Mouse (Mus musculus): ENCODE measurements around the gene Srcap. TPM values are rescaled to one million over a fixed set of nuclear protein-coding genes. Genes with fewer than 3 reads are reported as not detected.

Srcap gene
- polyA plus RNA-seq, 1 experiment from 2014 or later: 46.6 TPM

DNA sequence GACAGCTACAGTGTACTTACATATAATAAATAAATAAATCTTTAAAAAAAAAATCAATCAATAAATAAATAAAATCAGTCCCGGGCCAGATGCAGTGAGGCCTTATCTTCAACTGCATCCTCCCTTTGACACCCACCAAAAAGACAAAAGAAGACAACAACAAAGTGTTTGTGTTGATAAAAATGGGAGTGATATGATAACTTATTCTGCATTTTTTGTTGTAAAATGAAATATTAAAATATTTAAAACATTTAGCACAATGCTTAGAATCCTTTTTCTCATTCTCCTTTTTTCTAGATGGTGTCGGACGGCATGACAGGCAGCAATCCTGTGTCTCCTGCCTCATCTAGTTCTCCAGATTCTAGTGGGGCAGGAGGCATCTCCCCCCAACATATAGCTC, 7.5 kb downstream of the Srcap start, which contains the start of gene Gm42715:
Gene Gm42715 (plus strand): TSS at position 301 of the 400 bp plus-strand sequence.
- no peak for ATAC-seq (replicated peaks; ENCODE audit: insufficient number of reproducible peaks, low FRiP score, low TSS enrichment)
- Histone ChIP-seq H3K9ac (ENCODE audit: low read depth, low read length) (no peak within 1 kb of the TSS), H3K27me3 (ENCODE audit: control insufficient read depth, insufficient read depth, low read length) (no peaks in the 10 kb centered on the region), H3K4me3 (ENCODE audit: low read depth, low read length) (no peak within 1 kb of the TSS), H3K36me3 (ENCODE audit: control insufficient read depth, insufficient read depth, low read length) (peaks cover 47% of the 10 kb centered on the region), H3K4me1 (ENCODE audit: control insufficient read depth, insufficient read depth, low read length) (no peaks in the 10 kb centered on the region), H3K9me3 (replicated peaks; ENCODE audit: control insufficient read depth, low read length) (no peaks in the 10 kb centered on the region), H3K27ac (ENCODE audit: low read depth, low read length) (no peak within 1 kb of the TSS), H3K4me2 (no peak within 1 kb of the TSS)
- WGBS (ENCODE audit: insufficient replicate concordance): 93% methylated on average over 3 of the region's 3 CpGs

DNA sequence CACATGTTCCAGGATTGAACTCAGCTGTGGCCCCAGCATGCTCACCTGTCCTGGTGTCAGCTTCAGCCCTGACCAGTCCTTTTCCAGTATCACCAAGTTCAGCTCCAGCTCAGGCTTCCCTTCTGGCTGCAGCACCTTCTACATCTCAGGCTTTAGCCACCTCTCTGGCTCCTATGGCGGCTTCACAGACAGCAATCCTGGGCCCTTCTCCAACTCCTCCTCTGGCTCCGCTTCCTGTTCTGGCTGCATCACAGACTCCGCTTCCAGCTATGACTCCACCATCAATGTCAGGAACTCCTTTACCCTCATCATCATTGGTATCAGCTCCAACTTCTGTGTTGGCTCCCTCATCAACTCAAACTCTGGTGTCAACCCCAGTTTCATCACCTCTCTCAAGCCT, 29.9 kb downstream of the Srcap start:
- WGBS (ENCODE audit: insufficient replicate concordance): 99% methylated on average over 3 of the region's 3 CpGs
- Histone ChIP-seq H3K9ac (ENCODE audit: low read depth, low read length) (no peak overlapping the region), H3K36me3 (ENCODE audit: control insufficient read depth, insufficient read depth, low read length) (peaks cover 64% of the 10 kb centered on the region), H3K4me2 (no peak overlapping the region), H3K27me3 (ENCODE audit: control insufficient read depth, insufficient read depth, low read length) (no peaks in the 10 kb centered on the region), H3K9me3 (replicated peaks; ENCODE audit: control insufficient read depth, low read length) (no peaks in the 10 kb centered on the region), H3K4me1 (ENCODE audit: control insufficient read depth, insufficient read depth, low read length) (no peaks in the 10 kb centered on the region), H3K4me3 (ENCODE audit: low read depth, low read length) (no peak overlapping the region), H3K27ac (ENCODE audit: low read depth, low read length) (no peak overlapping the region)
- ATAC-seq (replicated peaks; ENCODE audit: insufficient number of reproducible peaks, low FRiP score, low TSS enrichment): no peak

DNA sequence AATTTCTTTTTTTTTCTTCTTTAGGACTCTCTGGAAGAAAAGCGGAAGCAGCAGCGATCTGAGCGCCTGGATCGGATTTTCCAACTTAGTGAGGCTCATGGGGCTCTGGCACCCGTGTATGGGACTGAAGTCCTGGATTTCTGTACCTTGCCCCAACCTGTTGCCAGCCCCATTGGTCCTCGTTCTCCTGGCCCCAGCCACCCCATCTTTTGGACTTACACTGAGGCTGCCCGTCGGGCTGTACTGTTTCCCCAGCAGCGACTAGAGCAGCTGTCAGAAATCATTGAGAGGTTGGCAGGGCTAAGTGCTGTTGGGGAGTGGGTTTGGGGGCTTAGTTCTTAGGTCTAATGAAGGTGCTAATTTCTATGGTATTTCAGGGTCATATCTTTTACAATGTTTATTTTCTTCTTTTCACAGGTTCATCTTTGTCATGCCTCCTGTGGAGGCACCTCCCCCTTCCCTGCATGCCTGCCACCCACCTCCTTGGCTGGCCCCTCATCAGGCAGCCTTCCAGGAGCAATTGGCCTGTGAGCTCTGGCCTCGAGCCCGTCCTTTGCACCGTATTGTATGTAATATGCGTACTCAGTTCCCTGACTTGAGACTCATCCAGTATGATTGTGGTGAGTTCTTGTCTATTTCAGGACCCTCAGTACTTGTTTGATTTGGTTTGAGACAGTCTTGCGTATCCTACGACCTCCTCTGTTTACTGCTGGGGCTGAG, 37.5 kb downstream of the Srcap start:
- peaks cover 46% of the 10 kb centered on the region for H3K36me3 ChIP-seq (ENCODE audit: control insufficient read depth, insufficient read depth, low read length)
- no peak overlapping the region for H3K4me3 ChIP-seq (ENCODE audit: low read depth, low read length)
- H3K4me1 ChIP-seq (ENCODE audit: control insufficient read depth, insufficient read depth, low read length): no peaks in the 10 kb centered on the region
- 92% methylated on average over 15 of the region's 15 CpGs for WGBS (ENCODE audit: insufficient replicate concordance)
- H3K4me2 ChIP-seq: no peak overlapping the region
- no peaks in the 10 kb centered on the region for H3K27me3 ChIP-seq (ENCODE audit: control insufficient read depth, insufficient read depth, low read length)
- no peak overlapping the region for H3K27ac ChIP-seq (ENCODE audit: low read depth, low read length)
- no peak for ATAC-seq (replicated peaks; ENCODE audit: insufficient number of reproducible peaks, low FRiP score, low TSS enrichment)
- H3K9me3 ChIP-seq (replicated peaks; ENCODE audit: control insufficient read depth, low read length): no peaks in the 10 kb centered on the region
- no peak overlapping the region for H3K9ac ChIP-seq (ENCODE audit: low read depth, low read length)

DNA sequence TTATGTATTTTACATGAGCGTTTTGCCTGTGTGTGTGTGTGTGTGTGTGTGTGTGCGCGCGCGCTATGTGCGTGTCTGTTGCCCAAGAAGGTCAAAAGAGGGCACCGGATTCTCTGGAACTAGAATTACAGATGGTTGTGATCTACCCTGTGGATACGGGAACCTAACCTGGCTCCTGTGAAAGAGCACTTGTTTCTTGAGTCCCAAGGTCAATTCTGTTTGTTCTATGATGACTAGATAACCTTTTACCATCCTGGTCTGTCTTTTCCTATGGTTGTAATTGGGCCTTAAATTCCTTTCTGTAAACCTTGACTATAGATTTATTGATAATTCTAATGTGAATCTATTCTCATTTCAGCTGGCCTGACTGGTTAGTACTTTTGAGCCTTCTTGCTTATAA, 39.8 kb downstream of the Srcap start:
- H3K36me3 ChIP-seq (ENCODE audit: control insufficient read depth, insufficient read depth, low read length): peaks cover 48% of the 10 kb centered on the region
- no peaks in the 10 kb centered on the region for H3K27me3 ChIP-seq (ENCODE audit: control insufficient read depth, insufficient read depth, low read length)
- H3K4me1 ChIP-seq (ENCODE audit: control insufficient read depth, insufficient read depth, low read length): no peaks in the 10 kb centered on the region
- H3K9me3 ChIP-seq (replicated peaks; ENCODE audit: control insufficient read depth, low read length): no peaks in the 10 kb centered on the region
- no peak overlapping the region for H3K4me3 ChIP-seq (ENCODE audit: low read depth, low read length)
- H3K27ac ChIP-seq (ENCODE audit: low read depth, low read length): no peak overlapping the region
- no peak for ATAC-seq (replicated peaks; ENCODE audit: insufficient number of reproducible peaks, low FRiP score, low TSS enrichment)
- H3K4me2 ChIP-seq: no peak overlapping the region
- H3K9ac ChIP-seq (ENCODE audit: low read depth, low read length): no peak overlapping the region
- 98% methylated on average over 8 of the region's 8 CpGs for WGBS (ENCODE audit: insufficient replicate concordance)

DNA sequence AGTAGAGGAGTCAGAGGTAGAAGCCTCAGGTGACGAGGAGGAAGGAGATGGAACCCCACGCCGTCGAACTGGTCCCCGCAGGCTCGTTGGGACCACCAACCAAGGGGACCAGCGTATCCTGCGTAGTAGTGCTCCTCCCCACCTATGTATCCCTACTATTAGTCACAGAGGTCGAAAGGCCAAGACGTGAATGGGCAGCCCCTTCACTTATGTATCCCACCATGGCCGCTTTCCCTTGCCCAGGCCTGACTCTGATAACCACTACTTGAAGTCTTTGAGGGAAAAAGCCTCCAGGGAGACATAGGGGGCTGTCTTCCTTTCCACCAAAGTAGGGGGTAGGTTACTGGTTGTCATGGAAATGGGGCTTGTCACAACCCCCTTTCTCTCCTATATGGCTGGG, 48.8 kb downstream of the Srcap start:
- H3K9me3 ChIP-seq (replicated peaks; ENCODE audit: control insufficient read depth, low read length): no peaks in the 10 kb centered on the region
- no peak overlapping the region for H3K27ac ChIP-seq (ENCODE audit: low read depth, low read length)
- no peak for ATAC-seq (replicated peaks; ENCODE audit: insufficient number of reproducible peaks, low FRiP score, low TSS enrichment)
- H3K4me3 ChIP-seq (ENCODE audit: low read depth, low read length): no peak overlapping the region
- H3K36me3 ChIP-seq (ENCODE audit: control insufficient read depth, insufficient read depth, low read length): peaks cover 42% of the 10 kb centered on the region
- no peak overlapping the region for H3K4me2 ChIP-seq
- no peaks in the 10 kb centered on the region for H3K4me1 ChIP-seq (ENCODE audit: control insufficient read depth, insufficient read depth, low read length)
- WGBS (ENCODE audit: insufficient replicate concordance): 98% methylated on average over 11 of the region's 11 CpGs
- no peak overlapping the region for H3K9ac ChIP-seq (ENCODE audit: low read depth, low read length)
- no peaks in the 10 kb centered on the region for H3K27me3 ChIP-seq (ENCODE audit: control insufficient read depth, insufficient read depth, low read length)

DNA sequence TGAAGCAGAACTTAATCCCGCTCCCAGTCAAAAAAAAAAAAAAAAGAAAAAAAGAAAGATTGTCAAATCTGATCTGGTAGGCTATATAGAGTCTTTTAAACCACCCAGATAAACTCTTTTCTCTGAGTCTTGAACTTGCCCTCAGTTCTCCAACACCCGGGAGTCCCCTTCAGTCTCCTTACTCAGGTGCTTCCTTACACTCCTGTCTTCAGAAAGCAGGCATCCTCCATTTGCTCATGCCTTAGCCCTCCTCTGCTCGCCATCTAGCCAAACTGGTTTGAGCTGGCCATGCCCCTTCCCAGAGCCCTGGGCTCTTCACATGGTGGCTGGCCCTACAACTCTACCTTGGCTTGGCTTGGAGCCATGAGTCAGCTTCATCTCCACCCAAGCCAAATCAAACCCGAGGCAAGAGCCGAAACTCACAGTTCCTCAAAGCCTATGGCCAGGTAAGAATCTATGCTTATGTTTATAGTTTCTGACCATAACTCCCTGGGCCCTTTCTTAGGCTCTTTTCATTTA, 49.6 kb downstream of the Srcap start, which contains the start of gene Tmem265:
Gene Tmem265 (plus strand): TSS at position 51 of the 519 bp plus-strand sequence.
- no peak within 1 kb of the TSS for H3K27ac ChIP-seq (ENCODE audit: low read depth, low read length)
- no peak within 1 kb of the TSS for H3K9ac ChIP-seq (ENCODE audit: low read depth, low read length)
- H3K27me3 ChIP-seq (ENCODE audit: control insufficient read depth, insufficient read depth, low read length): no peaks in the 10 kb centered on the region
- 92% methylated on average over 5 of the region's 5 CpGs for WGBS (ENCODE audit: insufficient replicate concordance)
- peaks cover 37% of the 10 kb centered on the region for H3K36me3 ChIP-seq (ENCODE audit: control insufficient read depth, insufficient read depth, low read length)
- ATAC-seq (replicated peaks; ENCODE audit: insufficient number of reproducible peaks, low FRiP score, low TSS enrichment): no peak
- no peak within 1 kb of the TSS for H3K4me3 ChIP-seq (ENCODE audit: low read depth, low read length)
- no peaks in the 10 kb centered on the region for H3K9me3 ChIP-seq (replicated peaks; ENCODE audit: control insufficient read depth, low read length)
- H3K4me2 ChIP-seq: no peak within 1 kb of the TSS
- H3K4me1 ChIP-seq (ENCODE audit: control insufficient read depth, insufficient read depth, low read length): no peaks in the 10 kb centered on the region

DNA sequence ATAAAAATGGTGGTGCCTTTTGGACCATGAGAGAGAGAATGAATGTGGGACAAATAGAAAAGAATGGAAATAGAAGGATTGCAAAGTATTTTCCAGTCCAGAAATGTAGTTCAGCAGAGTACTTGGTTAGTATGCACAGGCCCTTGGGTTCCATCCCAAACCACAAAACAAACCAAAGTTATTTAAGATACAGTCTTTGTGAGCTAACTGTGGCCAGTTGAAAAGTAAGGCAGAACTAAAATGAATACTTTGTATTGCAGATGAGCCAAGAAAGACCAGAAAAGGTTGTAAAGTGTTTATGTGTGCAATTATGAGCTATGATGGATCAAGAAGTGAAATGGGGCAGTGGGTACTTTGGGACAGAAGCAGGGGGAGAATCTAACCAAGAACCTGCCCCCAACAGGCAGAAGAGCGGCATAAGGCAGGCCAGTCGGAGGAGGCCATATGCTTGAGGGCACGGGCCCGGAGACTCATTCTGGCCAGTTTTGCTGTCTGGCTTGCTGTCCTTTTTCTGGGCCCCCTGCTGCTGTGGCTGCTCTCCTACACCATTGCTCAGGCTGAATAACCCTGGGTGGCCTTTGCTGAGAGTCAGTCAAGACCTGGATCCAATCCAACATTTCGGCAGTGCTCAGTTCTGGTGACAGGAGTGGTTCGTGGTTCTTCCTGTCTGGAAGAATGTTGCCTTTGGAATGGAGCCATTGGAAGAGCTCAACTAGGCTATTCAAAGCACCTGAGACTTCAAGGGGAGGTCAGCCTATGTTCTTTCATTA, 52.8 kb downstream of the Srcap start:
- Histone ChIP-seq H3K36me3 (ENCODE audit: control insufficient read depth, insufficient read depth, low read length) (peaks cover 15% of the 10 kb centered on the region), H3K9me3 (replicated peaks; ENCODE audit: control insufficient read depth, low read length) (no peaks in the 10 kb centered on the region), H3K4me3 (ENCODE audit: low read depth, low read length) (no peak overlapping the region), H3K4me1 (ENCODE audit: control insufficient read depth, insufficient read depth, low read length) (no peaks in the 10 kb centered on the region), H3K27me3 (ENCODE audit: control insufficient read depth, insufficient read depth, low read length) (no peaks in the 10 kb centered on the region), H3K4me2 (no peak overlapping the region), H3K9ac (ENCODE audit: low read depth, low read length) (no peak overlapping the region), H3K27ac (ENCODE audit: low read depth, low read length) (no peak overlapping the region)
- WGBS (ENCODE audit: insufficient replicate concordance): 65% methylated on average over 6 of the region's 6 CpGs
- no peak; the same call in 1 of the 2 replicates for ATAC-seq (replicated peaks; ENCODE audit: insufficient number of reproducible peaks, low FRiP score, low TSS enrichment)

DNA sequence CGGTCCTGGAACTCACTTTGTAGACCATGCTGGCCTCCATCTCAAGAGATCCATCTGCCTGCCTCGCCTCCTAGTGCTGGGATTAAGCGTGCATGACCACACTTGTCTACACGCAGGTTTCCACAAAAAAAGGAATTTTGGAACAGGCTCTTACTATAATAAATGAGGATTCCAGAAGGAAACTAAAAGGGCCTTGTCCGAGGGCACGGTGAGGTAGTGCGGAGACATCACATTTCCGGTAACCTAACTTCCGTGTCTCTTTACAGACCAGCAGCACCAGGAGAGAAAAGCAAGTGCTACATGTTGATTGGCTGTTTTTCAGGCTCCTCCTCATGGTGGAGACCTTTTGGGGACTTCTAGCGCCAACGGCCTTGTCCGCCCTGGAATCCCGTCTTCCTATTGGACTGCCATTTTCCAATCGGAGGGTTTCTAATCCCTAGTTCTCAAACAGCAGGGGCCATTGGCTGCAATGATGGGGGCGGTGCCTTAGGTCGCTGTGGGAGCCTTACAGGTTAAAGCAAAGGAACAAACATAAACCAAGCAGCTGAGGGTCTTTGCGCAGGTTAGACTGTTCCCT, 61.2 kb downstream of the Srcap start, which contains the start of gene Phkg2:
Gene Phkg2 (plus strand): TSS at position 446 of the 577 bp plus-strand sequence.
- WGBS (ENCODE audit: insufficient replicate concordance): under 1% methylated on average over 17 of the region's 17 CpGs

More for the DNA sequence above, 61.2 kb downstream of the Srcap start, which contains the start of gene Phkg2:
- H3K36me3 ChIP-seq (ENCODE audit: control insufficient read depth, insufficient read depth, low read length): peaks cover 10% of the 10 kb centered on the region
- peak within 1 kb of the TSS; percentile 93 for H3K4me2 ChIP-seq
- H3K4me3 ChIP-seq (ENCODE audit: low read depth, low read length): peak within 1 kb of the TSS; percentile 82
- H3K27ac ChIP-seq (ENCODE audit: low read depth, low read length): peak within 1 kb of the TSS; percentile 81
- H3K9me3 ChIP-seq (replicated peaks; ENCODE audit: control insufficient read depth, low read length): no peaks in the 10 kb centered on the region
- peak; percentile 96 for ATAC-seq (replicated peaks; ENCODE audit: insufficient number of reproducible peaks, low FRiP score, low TSS enrichment)
- H3K9ac ChIP-seq (ENCODE audit: low read depth, low read length): peak within 1 kb of the TSS; percentile 85
- H3K4me1 ChIP-seq (ENCODE audit: control insufficient read depth, insufficient read depth, low read length): peaks cover 13% of the 10 kb centered on the region
- no peaks in the 10 kb centered on the region for H3K27me3 ChIP-seq (ENCODE audit: control insufficient read depth, insufficient read depth, low read length)
